Mouse (Mus musculus) 416B (cell line): ENCODE data around the gene Plxnd1.
A peak's percentile ranks its signal among the peaks of the same experiment; 100 is the strongest.

ENCODE experiments used
- DNase-seq: peaks from one replicate; pipeline ENCODE4 v3.0.0; 2011; ENCODE audit warnings: low read depth

Plxnd1 gene

DNA sequence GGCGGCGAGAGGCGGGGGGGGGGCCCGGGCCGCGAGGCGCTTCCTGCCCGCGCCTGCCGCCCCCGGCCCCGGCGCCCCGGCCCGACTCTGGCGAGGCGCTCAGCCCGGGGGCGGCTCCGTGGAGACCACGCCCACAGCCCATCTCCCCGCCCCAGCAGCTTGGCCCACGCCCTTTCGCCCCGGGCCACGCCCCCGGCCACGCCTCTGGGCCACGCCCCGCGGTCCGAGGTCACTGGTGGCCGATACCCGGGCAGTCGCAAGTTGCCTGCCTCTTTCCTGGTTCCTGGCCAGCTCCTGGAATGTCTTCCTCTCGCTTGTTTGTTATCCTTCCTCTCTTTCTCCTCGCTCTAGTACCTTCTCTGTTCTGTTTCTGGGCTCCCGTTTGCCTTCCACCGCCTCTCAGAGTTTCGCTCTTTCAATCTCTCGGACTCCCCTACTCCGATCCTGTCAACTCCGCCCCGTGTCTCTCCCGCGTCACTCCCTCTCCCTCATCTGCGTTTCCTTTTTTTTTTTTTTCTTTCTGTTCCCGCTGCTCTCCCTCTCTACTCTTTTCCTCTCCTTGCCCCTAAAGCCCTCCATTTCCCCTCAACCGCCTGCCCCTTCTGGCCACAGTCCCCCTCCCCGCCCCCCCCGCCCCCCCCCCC lies at the start of gene Plxnd1:
Gene Plxnd1, minus strand, starts transcription at position 129 of the 644 bp plus-strand sequence.
- peak; percentile 94 for DNase-seq

DNA sequence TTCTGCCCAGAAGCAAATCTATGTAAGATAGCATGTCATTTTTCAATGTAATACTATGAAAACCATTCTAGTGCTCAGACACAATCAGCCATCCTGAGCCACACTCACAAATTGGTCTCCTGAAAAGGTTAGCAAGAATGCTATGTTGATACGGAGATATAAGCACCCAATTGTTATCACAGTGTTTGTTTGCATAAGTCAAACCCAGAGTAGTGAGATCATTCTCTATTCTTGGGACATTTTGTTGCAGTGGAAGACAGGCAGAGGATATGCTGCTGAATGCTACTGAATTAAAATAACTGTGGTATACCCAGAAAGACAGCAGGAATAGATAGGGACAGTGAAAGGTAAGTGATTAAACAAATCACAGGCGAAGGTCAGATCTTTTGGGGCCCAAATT lies 49.2 kb upstream of the Plxnd1 start:
- no peak for DNase-seq

DNA sequence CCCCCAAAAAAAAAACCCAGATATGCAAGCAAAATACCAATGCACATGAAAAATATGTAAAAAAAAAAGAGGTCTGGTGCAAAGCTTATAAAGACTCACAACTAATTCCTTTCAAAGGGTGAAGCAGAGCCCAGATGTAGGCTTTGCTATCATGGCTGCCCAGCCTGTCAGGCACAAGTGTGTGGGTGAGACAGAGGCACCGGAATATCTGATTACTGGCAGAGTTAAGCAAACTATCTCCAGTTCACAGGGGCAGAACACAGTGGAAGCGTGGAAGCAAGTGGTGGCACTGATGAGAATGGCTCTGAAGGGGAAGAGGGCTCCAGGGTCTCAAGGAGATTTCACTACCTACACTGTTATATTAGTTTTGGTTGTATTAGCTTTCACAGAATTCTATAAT lies 43.4 kb upstream of the Plxnd1 start:
- no peak for DNase-seq

DNA sequence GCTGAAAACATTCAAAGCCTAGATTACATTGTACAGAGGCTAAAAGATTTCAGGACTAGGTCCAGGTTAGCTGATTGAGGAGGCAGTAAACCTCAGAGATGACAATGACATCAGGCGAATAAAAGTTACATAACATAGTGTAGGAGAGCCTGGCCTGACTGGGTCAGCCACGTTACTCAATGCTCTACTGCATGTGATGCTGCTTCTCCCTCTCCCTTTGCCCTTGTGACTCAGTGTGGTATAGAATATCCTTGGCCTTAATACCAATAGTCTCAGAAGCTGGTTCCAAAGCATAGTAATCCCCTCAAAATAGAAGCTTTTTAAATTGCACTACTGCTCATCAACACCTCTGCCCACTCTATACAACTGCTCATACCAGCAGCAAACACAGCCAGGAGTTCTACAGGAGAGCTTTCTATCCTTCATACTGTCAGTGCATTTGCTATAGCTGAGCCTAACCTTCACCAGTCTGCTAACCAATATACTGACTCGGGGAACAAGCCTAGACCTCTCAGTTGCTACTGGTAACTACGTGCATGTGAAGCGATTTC lies 42.6 kb upstream of the Plxnd1 start:
- peak; percentile 59 for DNase-seq

DNA sequence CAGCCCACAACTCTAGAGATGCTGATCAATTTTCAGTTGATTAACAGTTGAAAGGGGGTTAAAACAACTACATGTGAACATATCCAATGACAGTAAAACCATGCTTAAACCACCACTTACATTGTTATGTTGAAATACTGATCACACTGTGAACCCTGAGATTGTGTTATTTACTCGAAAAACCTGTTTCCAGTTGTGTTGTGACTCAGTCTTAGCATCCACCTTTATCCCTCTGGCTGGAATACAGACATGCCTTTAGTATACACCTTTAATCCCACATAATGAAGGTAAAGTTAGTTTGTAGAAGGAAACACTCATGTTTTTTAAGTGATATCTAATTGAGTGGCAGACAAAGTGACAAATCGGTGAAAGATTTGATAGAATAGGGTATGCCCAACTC lies 41.8 kb upstream of the Plxnd1 start:
- no peak for DNase-seq

DNA sequence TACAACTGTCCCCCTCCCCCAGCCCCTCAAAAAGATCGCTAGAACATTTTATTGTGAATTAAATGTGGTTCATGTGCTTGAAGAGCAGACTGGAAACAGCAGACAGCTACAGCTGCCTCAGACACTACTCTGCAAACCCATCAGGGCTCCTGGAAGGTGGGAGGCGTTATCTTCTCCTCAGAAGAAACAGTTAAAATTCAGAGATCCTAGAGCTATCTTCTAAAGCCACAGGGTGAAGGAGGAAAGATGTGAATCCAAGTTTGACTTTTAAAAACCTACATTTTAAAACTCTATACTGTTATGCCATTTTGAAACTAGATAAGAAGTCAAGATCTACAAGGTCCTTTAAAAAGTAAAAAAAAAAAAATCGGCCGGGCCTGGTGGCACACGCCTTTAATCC lies 36.2 kb upstream of the Plxnd1 start:
- no peak for DNase-seq

DNA sequence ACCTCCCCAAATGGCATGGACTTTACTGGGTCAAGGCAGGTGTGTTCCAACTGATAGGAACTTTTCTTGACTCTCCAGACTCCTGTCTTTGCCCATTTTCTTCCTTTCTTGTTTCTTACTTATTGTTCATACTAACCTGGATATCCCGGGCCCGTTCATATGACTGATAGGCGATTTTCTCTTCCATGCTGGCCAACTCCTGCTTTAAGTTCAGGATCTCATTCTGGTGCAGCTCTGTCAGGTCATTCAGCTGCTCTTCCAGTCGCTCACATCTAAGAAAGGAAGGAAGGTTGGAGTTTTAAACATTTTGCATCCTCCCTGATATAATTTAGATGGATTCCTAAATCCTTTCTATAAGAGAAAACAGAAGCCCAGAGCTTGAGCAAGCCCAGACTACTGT lies 29.9 kb upstream of the Plxnd1 start:
- no peak for DNase-seq

DNA sequence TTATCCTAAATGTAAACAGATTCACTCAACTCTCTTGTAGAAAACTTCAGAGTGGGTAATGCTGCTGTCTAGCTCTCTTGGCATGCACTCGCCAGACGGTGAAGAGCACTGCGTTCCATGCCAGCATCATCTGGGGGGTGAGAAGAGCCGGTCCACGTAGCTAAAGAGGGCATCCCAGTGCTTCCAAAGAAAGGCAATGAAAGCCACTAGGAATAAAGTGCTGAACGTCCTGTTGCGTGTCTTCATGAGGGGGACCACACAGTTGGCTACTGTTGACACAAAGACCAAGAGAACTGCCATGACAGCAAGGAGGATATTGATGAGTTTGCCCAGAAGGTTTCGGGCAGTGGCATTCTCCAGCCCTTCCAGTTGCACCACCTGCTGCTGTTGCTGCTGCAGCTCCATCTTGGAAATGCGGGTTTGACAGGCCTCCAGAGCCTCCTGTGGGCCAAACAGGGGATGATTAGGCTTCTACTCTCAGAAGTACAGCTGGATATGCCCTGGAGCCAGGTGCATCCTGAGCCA lies 27.2 kb upstream of the Plxnd1 start:
- DNase-seq, result no peak

DNA sequence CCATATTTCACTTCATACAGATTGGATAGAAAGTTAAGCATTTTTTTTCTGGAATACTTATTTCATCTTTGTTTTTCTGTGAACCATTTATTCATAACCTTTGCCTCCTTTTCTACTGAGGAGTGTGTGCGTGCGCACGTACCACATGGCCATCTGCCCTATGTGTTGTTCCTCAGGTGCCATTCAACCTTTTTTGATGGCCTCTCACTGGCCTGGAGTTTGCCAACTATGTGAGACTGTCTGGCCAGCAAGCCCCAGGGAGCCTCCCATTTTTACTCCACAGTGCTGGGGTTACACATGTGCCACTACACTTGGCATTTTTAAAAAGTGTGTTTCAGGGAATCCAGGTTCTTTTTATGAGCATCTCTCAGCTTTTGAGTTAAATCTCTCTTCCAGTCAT lies 21.1 kb upstream of the Plxnd1 start:
- no peak for DNase-seq

DNA sequence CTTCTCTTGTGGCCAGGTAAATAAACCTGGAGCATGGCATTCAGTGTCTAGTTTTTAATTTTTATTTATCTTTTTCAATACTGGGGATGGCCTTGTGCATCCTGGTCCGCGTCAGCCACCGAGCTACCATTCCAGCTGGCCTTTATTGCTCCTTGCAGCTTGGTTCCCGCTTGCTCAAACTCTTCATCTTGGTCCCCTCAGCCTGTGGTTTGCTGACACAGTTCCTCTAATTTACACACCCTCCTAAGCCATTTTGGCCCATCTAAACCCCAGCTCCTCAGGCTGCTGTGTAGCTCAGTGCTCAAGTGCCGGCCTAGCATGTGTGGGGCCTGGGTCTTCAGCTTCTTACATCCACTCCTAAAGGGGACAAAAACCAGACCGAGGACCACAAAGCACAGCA lies 19.3 kb upstream of the Plxnd1 start:
- DNase-seq, result peak; percentile 63

DNA sequence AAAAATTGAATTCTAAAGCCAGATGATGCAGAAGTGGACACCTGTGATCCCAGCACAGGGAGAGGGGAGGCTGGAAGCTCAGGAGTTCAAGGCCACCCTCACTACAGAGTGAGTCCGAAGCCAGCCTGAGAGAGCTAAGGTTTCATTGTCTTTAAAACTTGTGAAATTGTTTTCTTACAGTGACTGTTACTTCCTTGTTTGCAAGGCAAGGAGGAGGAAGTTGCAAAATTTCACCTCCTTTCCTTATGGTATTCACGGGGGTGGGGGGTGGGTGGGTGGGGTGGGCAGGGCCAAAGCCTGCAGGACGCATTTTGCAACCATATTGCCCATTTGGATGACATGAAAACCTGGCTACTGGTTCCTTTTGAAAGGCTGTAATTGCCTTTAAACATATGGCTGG lies 18.9 kb upstream of the Plxnd1 start:
- DNase-seq, result peak; percentile 82

DNA sequence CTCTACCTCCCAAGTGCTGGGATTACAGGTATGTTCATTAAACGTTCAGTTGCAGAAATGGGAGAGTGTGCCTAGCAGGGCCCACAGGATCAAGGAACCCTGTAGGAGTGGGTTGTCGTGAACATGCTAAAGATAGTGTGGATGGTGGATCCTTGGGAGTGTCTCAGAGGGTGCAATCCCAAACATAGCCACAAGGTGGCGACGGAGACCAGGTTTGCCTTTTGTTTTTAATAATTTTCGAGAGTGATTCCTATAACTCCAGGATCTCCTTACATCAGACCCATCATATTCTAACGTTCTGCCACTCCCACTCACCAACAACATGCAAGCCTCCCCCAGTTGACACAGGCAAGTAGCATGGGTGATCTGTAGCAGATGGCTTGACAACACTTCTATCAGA lies 15.7 kb upstream of the Plxnd1 start:
- DNase-seq, result peak; percentile 84

DNA sequence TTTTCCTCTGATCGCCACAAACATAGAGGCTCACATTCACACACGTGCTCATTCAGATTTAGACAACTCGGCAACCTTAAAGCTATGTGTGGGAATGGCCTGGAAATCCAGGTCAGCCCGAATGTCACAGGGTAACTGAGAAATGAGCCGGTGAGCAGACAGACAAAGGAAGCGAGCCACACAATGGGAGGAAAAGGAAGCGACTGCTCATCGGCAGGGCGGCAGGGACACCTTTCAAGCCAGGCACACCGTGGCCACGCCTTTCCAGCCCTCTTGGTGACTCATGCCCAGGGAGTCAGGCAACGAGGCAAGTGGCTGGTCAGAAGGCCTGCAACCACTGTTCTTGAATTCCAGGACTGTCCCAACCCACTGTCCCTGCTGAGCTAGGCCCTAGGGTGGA lies 14.6 kb upstream of the Plxnd1 start:
- peak; percentile 91 for DNase-seq

DNA sequence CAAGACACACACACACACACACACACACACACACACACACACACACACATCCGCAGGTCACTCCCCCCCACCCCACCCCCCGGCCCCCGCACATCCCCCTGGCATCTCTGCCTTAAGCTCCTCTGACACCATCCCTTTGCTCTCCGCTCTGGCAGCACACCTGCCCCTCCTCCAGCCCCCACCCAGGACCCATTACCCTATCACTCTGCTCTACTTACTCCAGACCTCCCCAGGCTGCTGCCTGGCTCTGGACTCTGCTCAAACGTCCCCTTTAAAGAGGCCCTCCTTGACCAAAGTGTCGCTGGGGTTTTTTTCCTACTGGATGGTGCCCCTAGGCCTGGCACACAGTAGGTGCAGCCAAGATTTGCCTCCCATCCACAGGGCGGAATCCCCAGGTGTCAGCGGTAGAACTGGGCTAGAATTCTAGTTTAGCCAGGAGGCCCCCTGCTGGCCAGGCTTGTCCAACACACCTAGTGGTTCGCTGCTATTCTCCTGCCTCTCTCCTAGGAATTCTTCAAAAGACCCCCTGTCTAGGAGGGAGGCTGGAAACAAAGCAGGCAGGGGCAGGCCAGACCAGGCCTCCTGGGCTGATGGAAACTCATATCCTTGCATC lies 12.9 kb upstream of the Plxnd1 start:
- peak; percentile 71 for DNase-seq

DNA sequence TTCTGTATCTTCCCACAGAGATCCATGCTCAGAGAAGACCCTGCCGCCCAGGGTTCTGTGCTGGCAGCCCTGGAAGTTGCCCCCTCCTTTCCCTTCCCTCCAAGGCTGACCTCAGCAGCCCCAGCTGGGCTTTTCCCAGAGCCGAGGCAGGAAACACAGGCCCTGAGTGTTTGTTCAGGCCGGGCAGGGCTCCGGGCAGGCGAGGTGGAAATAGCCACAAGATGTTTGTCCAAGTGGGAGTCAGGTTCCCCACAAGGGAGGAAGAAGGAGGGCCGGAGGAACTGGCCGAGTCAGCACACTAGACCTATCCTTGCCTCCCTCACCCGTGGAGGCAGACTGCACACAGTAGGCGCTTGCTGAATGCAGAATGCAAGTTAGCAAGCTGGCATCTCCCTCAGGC lies 11.9 kb upstream of the Plxnd1 start:
- DNase-seq, result peak; percentile 87

DNA sequence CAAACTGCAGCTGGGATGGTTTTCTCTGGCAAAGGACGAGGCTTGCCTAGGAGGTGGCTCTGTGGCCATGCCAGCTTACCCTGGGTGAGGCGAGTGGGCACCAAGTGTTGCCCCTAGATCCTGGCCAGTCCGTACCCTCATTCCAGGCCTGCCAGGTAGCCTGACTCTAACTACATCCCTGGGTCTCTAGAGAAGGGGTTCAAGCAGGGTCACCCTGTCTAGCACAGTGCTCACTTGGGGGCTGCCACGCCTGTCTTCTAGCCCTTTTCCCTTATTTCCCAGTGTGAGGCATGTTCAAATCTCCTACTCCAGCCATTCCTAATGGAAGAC lies 11.1 kb upstream of the Plxnd1 start:
- no peak for DNase-seq

DNA sequence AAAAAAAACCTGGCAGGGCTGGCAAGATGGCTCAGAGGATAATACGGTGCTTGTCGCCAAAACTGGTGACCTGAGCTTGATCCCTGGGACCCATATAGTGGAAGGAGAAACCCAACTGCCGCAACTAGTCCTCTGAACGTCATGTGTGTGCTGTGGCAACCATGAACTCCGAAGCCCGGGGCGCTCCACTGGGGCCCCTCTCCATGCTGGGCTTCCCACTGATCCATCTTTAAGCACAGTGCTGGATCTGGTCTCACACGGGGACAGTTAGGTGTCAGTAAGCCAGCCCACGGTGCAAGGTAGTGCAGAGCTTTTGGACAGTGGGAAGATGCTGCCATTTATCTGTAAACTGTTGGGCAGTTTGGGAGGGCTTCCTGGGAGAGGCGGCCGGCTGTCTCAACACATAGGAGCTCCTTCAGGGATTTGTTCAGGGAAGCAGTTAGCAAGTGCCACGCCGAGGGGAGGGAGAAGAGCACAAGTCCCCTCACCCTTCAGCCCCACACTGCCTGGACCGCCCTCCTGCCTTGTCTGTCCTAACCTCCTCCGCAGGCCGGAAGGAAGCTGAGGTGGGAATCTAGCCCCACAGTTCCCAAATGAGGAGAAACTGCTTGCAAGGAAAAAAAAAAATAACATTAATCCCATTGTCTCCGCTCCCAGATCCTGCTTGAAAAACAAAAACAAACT lies 10.6 kb upstream of the Plxnd1 start:
- DNase-seq, result no peak

DNA sequence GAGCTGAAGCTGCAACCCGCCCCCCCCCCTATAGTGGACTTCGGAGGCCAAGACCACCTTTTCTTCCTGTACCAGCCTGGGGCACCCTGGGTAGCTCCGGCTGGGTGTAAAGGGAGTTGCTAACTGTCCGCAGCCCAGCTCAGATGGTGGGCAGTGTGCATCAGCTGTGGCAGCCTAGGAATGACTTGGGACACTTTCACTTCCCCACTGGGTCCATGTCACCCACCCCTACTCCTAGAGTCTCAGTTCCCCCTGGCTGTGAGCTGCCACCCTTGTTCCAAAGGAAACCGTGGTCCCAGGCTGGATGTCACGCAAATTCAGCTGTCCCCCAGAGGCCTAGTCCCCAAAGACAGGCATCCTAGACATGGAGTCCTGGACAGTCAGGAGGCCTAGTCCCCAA lies 9.9 kb upstream of the Plxnd1 start:
- no peak for DNase-seq

DNA sequence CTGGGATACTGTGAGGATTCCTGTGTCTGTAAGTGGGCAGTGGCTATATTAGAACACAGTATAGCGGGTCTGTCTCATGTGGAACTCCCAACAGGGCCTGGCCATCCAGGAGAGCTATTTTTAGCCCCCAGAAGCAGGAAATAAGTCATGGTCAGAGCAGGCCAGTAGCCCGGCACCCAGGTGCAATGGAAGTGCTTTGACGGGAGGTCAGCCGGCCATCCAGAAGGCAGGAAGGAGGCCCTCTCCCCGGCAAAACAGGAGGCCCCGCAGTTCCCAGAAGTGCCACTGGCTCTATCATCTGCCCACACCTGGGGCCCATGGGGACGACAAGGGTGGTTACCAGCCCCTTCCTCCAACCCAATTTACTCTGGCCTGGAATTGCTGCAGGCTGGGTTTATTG lies 9.3 kb upstream of the Plxnd1 start:
- peak; percentile 59 for DNase-seq

DNA sequence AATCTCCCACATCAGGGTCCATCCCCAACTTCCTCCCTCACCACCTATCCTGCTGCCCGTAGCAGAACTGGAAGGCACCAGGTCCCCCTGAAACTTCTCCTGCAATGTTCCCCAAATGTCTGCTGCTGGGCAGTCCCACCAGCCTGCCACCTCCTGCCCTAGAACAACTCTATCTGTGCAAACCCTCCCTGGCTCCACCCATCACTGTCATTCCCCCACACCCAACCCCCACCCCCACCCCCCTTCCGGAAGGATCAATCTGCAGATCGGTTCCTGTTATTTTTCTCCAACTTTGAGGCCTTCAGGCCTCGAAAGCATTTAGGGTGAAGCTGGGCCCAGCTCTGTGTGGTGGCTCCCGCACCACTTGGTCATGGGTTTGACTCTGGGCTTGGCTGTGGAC lies 8.7 kb upstream of the Plxnd1 start:
- DNase-seq, result peak; percentile 70

DNA sequence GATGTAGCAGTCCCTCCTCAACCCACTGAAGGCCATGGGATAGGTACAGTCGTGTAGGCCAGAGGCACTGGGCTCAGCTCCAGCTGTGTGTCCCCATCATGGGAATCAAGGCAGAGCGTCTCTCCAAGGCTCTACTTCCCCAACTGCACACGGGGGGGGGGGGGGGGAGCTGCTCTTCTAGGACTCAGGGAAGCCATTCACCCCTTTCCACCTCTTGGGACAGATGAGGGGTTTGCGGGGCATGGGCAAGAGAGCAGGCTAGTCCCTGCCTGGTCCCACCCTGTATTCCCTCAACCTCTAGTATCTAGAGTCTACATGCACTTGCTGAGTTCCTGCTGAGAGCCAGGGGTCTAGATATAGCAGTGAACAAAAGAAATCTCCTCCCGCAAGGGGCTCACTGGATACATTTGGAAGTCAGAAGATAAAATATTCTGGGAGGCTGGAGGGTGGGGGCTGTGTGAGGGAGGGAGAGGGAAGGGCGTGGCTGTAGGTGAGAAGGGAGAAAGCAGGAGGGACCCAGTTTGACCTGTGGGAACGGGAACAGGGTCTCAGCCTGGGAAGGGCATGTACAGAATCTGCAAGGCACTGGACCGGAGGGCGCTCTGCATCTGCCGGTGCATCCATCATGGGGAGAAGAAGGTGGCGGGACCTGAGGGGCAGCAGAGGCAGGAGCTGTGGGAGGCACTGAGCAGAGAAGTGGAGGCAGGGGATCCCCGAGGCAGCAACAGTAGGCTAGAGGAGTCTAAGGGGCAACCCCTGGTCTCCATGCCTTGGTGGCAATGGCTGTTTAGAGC lies 7.7 kb upstream of the Plxnd1 start:
- no peak for DNase-seq

DNA sequence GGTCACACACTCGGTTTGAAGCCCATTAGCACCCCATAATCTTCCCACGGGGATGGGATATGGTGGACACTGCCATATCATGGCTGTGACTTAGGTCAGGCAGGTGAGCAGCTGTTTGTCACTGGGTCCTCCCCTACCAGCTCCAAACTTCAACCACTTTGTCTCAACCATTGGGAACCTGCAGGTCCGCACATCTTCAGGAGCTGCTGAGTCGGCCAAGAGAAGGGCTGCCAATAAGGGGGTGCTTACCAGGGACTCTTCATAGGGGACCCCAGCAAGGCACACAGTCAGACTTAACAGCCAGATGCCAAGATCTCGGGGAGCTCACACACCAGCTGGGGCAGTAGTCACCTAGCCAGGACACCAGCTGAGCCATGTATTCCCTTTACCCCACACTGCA lies 6.0 kb upstream of the Plxnd1 start:
- no peak for DNase-seq
